Mouse (Mus musculus): Measurements from ENCODE around the gene Slc39a11. TPM values are rescaled to one million over a fixed set of nuclear protein-coding genes. Genes with fewer than 3 reads are reported as not detected.

The Slc39a11 gene
- total RNA-seq, 2 experiments from 2014 or later: 21.7 to 23.1 TPM

GRCm38 (mm10) chr11:113648690-113649352 is 1.1 kb downstream of the Slc39a11 start, which contains the start of gene Cog1:
Cog1 (plus strand) TSS chr11:113649169.
- DNase-seq (ENCODE audit: low spot score in 2 of 2): no peak

GRCm38 (mm10) chr11:113648152-113648551 is 1.7 kb downstream of the Slc39a11 start:
- TF ChIP-seq CTCF (conservative IDR thresholded peaks at IDR 0.05): peak; percentile 100
- Histone ChIP-seq H3K4me3 (no peak overlapping the region; the same call in 1 of the 2 replicates), H3K27ac (peak overlapping the region; percentile 100; the same call in 1 of the 2 replicates)
- DNase-seq (ENCODE audit: low spot score in 2 of 2): peak; percentile 78 to 91

More at GRCm38 (mm10) chr11:113648690-113649352, 1.1 kb downstream of the Slc39a11 start, which contains the start of gene Cog1:
- no peak for TF ChIP-seq CTCF (conservative IDR thresholded peaks at IDR 0.05)
- peak within 1 kb of the TSS; percentile 100 for H3K27ac ChIP-seq
- peak within 1 kb of the TSS; percentile 99 for H3K4me3 ChIP-seq

GRCm38 (mm10) chr11:113645181-113645580 is 4.7 kb downstream of the Slc39a11 start:
- Histone ChIP-seq H3K27ac (no peak overlapping the region), H3K4me3 (no peak overlapping the region)
- no peak for DNase-seq (ENCODE audit: low spot score in 2 of 2)
- TF ChIP-seq CTCF (conservative IDR thresholded peaks at IDR 0.05): peak; percentile 33; the same call in 1 of the 2 replicates

- no peak for TF ChIP-seq CTCF (conservative IDR thresholded peaks at IDR 0.05)
- no peak for DNase-seq (ENCODE audit: low spot score in 2 of 2)
- no peak overlapping the region for H3K4me3 ChIP-seq
- no peak overlapping the region for H3K27ac ChIP-seq
These were observed 11.2 kb downstream of the Slc39a11 start for GRCm38 (mm10) chr11:113638680-113639079.

GRCm38 (mm10) chr11:113634699-113635121 is 15.2 kb downstream of the Slc39a11 start:
- Histone ChIP-seq H3K4me3 (no peak overlapping the region), H3K27ac (no peak overlapping the region; the same call in 1 of the 2 replicates)
- no peak for DNase-seq (ENCODE audit: low spot score in 2 of 2)
- TF ChIP-seq CTCF (conservative IDR thresholded peaks at IDR 0.05): no peak

GRCm38 (mm10) chr11:113633398-113633797 is 16.5 kb downstream of the Slc39a11 start:
- TF ChIP-seq CTCF (conservative IDR thresholded peaks at IDR 0.05): no peak
- Histone ChIP-seq H3K27ac (no peak overlapping the region), H3K4me3 (no peak overlapping the region)
- no peak for DNase-seq (ENCODE audit: low spot score in 2 of 2)

GRCm38 (mm10) chr11:113632303-113632702 is 17.6 kb downstream of the Slc39a11 start:
- TF ChIP-seq CTCF (conservative IDR thresholded peaks at IDR 0.05): peak; percentile 19
- DNase-seq (ENCODE audit: low spot score in 2 of 2): no peak
- no peak overlapping the region for H3K4me3 ChIP-seq
- no peak overlapping the region for H3K27ac ChIP-seq

GRCm38 (mm10) chr11:113631862-113632261 is 18.0 kb downstream of the Slc39a11 start:
- Histone ChIP-seq H3K4me3 (no peak overlapping the region), H3K27ac (no peak overlapping the region)
- no peak for DNase-seq (ENCODE audit: low spot score in 2 of 2)
- TF ChIP-seq CTCF (conservative IDR thresholded peaks at IDR 0.05): no peak

GRCm38 (mm10) chr11:113631302-113631701 is 18.6 kb downstream of the Slc39a11 start:
- Histone ChIP-seq H3K27ac (no peak overlapping the region), H3K4me3 (no peak overlapping the region)
- no peak for TF ChIP-seq CTCF (conservative IDR thresholded peaks at IDR 0.05)
- DNase-seq (ENCODE audit: low spot score in 2 of 2): no peak

GRCm38 (mm10) chr11:113630642-113631041 is 19.2 kb downstream of the Slc39a11 start:
- TF ChIP-seq CTCF (conservative IDR thresholded peaks at IDR 0.05): peak; percentile 78
- no peak overlapping the region for H3K4me3 ChIP-seq
- DNase-seq (ENCODE audit: low spot score in 2 of 2): no peak
- H3K27ac ChIP-seq: no peak overlapping the region

GRCm38 (mm10) chr11:113627785-113628184 is 22.1 kb downstream of the Slc39a11 start:
- H3K4me3 ChIP-seq: no peak overlapping the region
- TF ChIP-seq CTCF (conservative IDR thresholded peaks at IDR 0.05): peak; percentile 77
- peak in 1 of 2 experiments; percentile 43 for DNase-seq (ENCODE audit: low spot score in 2 of 2)
- no peak overlapping the region for H3K27ac ChIP-seq

GRCm38 (mm10) chr11:113625437-113625836 is 24.4 kb downstream of the Slc39a11 start:
- H3K27ac ChIP-seq: no peak overlapping the region
- DNase-seq (ENCODE audit: low spot score in 2 of 2): no peak
- no peak for TF ChIP-seq CTCF (conservative IDR thresholded peaks at IDR 0.05)
- H3K4me3 ChIP-seq: no peak overlapping the region

- Histone ChIP-seq H3K4me3 (no peak overlapping the region), H3K27ac (no peak overlapping the region)
- TF ChIP-seq CTCF (conservative IDR thresholded peaks at IDR 0.05): no peak
- no peak for DNase-seq (ENCODE audit: low spot score in 2 of 2)
These were observed 27.9 kb downstream of the Slc39a11 start for GRCm38 (mm10) chr11:113622028-113622427.

- DNase-seq (ENCODE audit: low spot score in 2 of 2): no peak
- no peak for TF ChIP-seq CTCF (conservative IDR thresholded peaks at IDR 0.05)
- Histone ChIP-seq H3K4me3 (peak overlapping the region; percentile 41; the same call in 1 of the 2 replicates), H3K27ac (no peak overlapping the region)
These were observed 28.9 kb downstream of the Slc39a11 start for GRCm38 (mm10) chr11:113621001-113621400.

Measured in layer of hippocampus, adult 2 months (tissue).